Mouse (Mus musculus) right cerebral cortex, postnatal 4 days (tissue): ENCODE measurements around the gene Vmn1r70.

ENCODE experiments used
- DNase-seq: peaks from one replicate; pipeline ENCODE4 v3.0.0-alpha.2; 2022

The Vmn1r70 gene

DNA sequence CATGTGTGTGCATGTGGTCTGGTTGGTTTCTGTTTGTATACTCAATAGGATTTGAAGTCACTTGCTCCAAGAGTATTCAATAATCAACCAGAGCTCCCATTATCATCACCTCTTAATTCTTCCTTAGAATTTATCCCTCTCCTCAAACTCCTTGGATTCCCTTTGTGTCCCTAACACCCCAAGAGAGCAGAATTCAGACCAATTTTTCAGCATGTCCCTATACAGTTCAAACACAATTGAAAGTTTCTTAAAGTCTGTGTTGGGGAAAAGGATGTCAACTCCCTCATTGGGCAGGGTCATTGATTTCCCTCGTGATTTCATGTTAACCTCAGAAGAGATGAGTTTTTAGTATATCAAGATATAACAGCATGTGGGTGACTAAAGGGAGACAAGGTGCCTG, at the start of gene Vmn1r70:
TSS of gene Vmn1r70 (plus strand) at position 301 of the 400 bp plus-strand sequence.
- DNase-seq, result no peak

DNA sequence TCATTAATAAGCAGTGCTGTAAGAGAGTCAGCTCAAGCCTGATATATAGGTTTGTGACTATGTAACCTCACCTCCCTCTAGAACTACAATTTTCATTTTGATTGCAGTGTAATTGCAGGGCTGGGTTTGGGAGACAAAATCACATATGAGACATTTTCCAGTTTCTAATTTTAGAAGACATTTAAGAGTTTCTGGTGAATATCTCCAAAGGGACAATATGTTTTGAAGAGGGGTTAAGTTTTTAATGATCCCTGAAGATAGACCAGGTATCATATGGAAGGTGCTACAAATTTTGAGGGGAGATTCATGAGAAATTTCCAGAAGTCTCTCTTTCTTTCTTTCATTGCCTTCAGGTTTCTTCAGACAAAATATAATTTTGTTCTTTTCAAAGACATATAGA, 17.8 kb upstream of the Vmn1r70 start, which contains the start of gene Vmn1r69:
TSS of gene Vmn1r69 (minus strand) at position 101 of the 400 bp plus-strand sequence.
- no peak for DNase-seq
